Mouse (Mus musculus) cerebellum, postnatal 25 days (tissue): ENCODE measurements around the gene Klc3.
A peak's percentile ranks its signal among the peaks of the same experiment; 100 is the strongest.

Source experiments
- DNase-seq, 2 experiments: peaks; one replicate each; pipeline ENCODE4 v3.0.0; 2021; ENCODE audit warnings: mixed read lengths in 2 of 2

Gene Klc3

GRCm38 (mm10) chr7:19403731-19404296 lies at the start of gene Klc3:
Klc3 (minus strand) TSS chr7:19404104.
- peak; percentile 26 to 67 for DNase-seq

DNA sequence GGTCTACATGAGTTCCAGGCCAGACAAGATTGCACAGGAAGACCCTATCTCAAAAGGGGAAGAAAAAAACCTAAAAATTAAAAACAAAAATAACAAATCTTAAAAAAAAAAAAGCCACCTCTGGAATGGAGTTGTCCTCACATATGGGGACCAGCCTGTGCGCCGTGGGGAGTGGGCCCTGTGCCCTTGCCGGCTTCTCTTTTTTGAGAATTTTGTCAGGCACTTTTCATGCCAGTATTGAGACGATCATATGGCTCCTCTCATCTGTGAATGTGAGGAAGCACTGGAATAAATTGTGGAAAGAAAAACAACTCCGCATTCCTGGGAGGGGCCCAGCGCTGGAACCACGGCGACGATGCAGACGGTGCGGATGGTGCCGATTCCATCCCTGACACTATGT lies 45.3 kb upstream of the Klc3 start:
- DNase-seq: peak in 1 of 2 experiments; percentile 43

DNA sequence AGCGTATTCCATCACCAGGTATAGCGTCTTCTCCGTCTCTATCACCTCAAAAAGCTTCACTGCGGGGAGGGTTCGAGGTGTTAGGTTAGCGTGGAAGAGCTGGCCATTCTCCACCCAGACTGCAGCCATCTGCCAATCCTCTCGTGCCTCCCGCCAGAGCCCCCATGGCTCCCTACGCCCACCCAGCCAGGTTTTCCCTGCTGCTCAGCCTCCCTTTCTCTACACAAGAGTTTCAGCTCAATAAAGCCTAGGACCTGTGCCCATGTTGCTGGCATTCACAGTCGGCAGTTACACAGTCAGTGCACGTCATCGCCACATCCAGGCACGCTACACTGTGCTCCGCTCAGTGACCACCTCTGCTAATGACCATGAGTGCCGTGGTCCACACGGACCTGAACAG lies 43.8 kb upstream of the Klc3 start:
- DNase-seq: peak; percentile 75 to 83

DNA sequence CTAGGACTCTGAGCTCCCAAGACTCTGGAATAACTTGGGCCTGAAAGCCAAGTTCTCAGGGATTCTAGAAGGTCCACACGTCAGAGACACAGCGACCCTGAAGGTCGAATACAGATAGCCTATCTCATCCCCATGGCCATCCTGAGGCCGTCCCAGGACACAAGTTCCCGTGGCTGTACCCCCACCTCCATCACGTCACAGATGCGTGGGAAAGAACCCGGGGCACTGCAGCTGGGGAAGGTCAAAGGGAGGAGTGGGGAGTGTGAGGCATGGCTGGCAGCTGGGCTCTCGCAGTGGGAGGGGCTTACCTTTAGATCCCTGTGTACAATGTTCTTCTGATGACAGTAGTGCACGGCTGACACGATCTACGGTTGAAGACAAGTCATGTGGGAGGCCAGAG lies 40.9 kb upstream of the Klc3 start:
- no peak for DNase-seq

- peak; percentile 93 to 96 for DNase-seq
These were observed 39.4 kb upstream of the Klc3 start for GRCm38 (mm10) chr7:19443344-19443743.

DNA sequence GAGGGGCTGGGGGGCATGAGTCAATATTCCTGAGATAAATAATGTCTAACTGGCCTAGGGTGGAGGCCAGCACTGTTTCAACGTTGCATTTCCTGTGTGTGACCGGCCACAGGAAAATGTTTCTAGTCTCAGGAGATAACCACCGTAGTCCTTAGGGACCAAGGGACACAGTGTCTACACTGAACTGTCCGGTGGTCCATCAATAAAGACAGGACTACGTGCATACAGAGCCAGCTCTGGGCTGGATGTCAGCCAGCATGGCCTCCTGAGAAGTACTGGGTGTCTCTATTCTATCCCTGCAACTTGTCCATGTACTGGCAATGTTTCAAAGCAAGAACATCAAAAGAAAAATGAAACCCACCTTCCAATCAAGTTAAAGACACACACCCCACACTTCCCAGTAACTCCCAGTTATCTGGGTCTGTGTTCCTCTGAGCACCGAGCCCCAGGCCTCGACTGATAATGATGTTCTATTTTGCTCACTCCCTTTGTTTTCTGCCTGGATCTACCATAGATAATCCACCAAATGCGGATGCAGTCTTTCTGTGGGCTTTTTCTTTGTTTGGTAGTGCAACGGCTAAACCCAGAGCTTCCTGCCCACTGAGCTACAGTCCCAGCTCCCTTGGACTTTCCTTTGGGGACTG lies 37.7 kb upstream of the Klc3 start:
- DNase-seq: no peak

DNA sequence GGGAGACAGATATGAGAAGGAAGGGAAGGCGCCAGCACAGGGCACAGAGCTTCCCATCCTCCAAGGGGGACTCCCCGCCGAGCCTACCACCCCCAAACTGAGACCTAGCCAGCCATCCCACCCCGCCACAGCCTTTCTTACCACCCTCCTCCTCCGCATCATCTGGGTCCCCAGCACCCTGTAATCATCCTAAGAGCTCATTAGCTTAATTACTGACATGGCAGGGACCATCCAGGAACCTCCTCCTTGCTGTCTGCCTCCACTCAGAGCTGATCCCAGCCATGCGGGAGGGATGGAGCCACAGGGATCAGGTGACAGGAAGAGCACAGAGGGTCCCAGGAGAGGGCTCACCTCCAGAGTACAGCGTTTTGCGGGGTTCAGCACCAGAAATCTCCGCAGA lies 33.1 kb upstream of the Klc3 start:
- DNase-seq: no peak

GRCm38 (mm10) chr7:19436276-19436675 lies 32.4 kb upstream of the Klc3 start:
- no peak for DNase-seq

DNA sequence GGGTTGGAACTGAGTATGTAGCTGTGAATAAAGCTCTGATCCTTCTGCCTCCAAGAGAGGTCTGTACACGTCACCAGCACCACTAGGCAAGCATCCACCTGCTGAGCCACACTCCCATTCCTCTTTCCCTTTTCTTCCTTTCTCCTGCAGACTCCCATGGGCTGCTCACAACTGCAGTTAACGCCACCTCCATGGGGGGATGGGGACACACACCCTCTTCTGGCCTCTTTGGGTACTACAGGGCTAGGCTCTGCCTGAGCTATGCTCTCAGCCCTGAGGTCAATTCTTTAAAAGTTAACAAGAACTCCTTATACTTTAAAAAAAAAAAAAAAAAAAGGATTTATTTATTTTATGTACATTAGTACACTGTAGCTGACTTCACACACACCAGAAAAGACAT lies 28.6 kb upstream of the Klc3 start:
- DNase-seq: no peak

GRCm38 (mm10) chr7:19430402-19430801 lies 26.5 kb upstream of the Klc3 start:
- no peak for DNase-seq

GRCm38 (mm10) chr7:19429726-19430125 lies 25.8 kb upstream of the Klc3 start:
- DNase-seq: peak; percentile 62 to 75

DNA sequence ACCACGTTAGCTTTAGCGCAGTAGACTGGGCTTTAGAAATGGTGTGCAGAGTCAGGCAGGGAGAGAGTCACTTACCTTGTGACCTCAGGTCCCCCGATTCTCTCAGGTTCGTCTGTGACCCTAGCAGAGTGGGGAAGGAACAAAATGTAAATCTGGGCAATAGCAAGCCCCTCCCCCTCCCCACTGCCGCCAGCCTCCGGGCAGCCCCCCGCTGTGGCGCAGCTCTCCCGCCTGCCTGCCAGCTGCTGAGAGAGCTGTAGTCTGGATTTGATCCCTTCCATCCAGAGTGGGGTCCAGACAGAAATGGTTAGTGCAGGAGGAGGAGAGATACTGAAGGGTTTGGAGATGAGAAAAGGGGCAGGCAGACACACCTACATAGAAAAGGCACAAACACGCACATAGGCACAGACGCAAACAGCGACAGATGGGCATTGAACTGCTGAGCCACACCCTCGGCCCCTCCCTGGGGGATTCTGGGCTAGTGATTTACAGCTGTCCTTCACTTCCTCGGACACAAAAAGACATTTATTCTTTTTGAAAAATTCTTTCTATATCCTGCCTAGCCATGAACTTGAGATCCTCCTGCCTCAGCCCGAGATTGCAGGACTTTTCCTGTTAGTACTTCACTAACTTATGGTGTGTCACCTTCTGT lies 24.2 kb upstream of the Klc3 start:
- DNase-seq: no peak

DNA sequence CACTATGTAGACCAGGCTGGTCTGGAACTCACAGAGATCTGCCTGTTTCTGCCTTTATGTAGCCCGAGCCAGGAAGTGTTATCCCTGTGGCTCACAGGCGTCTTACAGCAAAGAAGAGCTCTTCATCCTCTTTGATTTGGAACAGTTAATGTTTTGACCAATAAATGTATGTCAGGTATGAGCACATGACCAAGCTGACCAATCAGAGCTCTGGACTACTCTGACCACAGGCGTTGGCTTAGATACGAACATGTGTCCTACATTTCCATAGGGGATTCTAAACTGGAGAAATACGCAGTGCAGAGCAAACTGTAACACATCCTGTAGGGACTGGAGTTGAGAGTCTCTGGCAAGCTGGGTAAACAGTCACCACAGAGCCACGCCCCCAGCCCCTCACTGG lies 23.0 kb upstream of the Klc3 start:
- no peak for DNase-seq

GRCm38 (mm10) chr7:19426349-19426748 lies 22.4 kb upstream of the Klc3 start:
- DNase-seq: no peak

GRCm38 (mm10) chr7:19424051-19424450 lies 20.1 kb upstream of the Klc3 start:
- no peak for DNase-seq

DNA sequence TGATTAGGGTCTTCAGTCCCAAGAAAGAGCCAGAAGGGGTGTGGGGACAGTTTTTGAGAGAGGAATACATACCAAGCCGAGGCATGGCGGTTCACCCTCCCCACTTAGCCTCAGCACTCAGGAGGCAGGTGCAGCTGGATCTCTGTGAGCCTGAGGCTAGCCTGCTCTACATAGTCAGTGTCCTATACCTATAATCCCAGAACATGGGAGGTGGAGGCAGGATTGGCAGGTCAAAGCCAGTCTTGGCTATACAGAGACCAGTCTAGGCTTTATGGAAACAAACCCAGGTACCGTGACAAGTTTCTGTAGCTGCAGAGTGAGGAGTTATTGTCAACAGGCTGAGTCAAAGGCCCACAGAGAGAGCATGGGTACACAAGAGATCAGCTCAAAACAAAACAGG lies 19.2 kb upstream of the Klc3 start:
- no peak for DNase-seq

DNA sequence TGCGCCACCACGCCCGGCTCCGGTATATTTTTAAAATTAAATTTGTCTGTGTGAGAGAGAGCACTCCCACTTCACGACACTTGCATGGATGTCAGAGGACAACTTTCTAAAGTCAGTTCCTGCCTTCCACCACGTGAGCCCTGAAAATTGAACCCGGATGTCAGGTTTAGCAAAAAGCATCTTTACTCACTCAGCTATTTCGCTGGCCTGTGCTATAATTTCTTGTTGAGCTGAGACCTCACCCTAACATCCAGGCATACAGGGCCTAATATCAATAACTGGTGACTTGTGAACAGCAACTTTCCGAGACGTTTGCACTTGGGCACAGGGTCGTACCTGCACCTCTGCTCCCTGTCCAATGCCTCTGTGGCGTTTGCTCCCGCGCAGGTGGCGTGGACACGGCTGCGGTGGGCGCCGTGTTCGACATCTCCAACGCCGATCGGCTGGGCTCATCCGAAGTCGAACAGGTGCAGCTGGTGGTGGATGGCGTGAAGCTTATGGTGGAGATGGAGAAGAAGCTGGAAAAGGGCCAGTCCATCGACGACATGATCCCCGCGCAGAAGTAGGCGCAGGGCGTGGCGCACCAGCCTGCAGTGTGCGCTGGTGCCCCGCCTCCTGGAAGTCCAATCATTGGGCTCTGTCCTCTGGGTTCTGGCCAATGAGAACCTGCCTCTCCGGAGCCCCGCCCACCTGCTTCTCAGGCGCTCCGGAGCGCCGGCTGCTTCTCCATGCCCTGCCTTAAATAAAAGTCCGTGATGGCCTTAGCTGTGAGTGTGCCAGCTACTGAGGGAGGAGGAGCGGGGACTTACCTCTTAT lies 17.1 kb upstream of the Klc3 start:
- DNase-seq: peak; percentile 83 to 93

- DNase-seq: no peak
These were observed 16.2 kb upstream of the Klc3 start for GRCm38 (mm10) chr7:19420121-19420520.

DNA sequence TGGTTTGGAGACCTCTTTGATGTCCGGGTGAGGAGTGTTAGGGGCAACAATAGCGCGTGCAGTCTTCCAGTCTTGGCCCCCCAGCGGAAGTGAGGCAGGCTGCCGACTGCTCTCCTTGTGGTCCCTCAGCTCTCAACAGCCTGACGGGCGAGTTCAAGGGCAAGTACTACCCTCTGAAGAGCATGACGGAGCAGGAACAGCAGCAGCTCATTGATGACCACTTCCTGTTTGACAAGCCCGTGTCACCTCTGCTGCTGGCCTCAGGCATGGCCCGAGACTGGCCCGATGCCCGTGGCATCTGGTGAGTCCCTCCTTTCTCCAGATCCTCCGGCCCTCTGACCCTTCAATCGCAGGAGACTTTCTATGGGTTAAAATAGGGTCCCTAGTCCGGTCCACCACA lies 12.7 kb upstream of the Klc3 start:
- no peak for DNase-seq

GRCm38 (mm10) chr7:19413525-19413924 lies 9.6 kb upstream of the Klc3 start:
- no peak for DNase-seq

DNA sequence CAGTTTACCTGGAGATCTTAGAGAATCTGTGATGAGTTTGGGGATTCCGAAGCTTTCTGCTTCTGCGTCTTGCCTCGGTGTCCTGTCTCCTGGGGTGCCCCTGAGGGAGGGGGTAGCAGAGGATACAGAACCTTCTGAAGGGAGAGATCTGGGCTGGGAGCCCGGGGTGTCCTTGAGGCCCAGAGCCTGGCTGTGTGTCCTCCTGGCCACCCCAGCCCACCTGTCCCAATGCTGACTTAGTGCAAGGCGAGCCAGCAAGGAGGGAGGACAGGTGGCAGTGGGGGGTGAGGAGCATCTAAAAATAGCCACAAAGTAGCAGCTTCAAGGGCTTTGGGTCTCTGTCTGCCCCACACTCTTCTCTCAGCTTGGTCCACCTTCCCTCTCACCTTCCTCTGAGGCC lies 7.9 kb upstream of the Klc3 start:
- no peak for DNase-seq

GRCm38 (mm10) chr7:19410766-19411344 lies 7.0 kb upstream of the Klc3 start:
- DNase-seq: no peak

DNA sequence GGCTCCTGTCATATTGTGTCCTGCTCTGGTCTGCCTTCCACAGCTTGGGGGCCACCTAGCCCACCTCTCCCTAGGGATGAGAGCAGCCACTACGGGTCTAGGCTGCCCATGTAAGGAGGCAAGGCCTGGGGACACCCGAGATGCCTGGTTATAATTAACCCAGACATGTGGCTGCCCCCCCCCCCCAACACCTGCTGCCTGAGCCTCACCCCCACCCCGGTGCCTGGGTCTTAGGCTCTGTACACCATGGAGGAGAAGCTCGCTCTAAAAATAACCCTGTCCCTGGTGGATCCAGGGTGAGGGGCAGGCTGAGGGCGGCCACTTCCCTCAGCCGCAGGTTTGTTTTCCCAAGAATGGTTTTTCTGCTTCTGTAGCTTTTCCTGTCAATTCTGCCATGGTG lies 5.8 kb upstream of the Klc3 start:
- DNase-seq: no peak
